Mouse (Mus musculus): ENCODE data around the gene Adarb2.

- TF ChIP-seq CTCF (IDR thresholded peaks at IDR 0.05; ENCODE audit: borderline replicate concordance, insufficient read depth, low read length) (no peak), POLR2A (IDR thresholded peaks at IDR 0.05; ENCODE audit: low read depth, low read length) (no peak)
These were observed 355.1 kb downstream of the Adarb2 start for GRCm38 (mm10) chr13:8557784-8558183.

Measured in embryonic fibroblast, embryonic 13.5 days (primary cell).